Mouse (Mus musculus): ENCODE results near the gene Upk3a.
"Not testable (repeated sequence)": the region's sequence is repeated elsewhere in the genome, so short reads cannot be mapped to it uniquely, and the experiment has no call there.

Upk3a gene

DNA sequence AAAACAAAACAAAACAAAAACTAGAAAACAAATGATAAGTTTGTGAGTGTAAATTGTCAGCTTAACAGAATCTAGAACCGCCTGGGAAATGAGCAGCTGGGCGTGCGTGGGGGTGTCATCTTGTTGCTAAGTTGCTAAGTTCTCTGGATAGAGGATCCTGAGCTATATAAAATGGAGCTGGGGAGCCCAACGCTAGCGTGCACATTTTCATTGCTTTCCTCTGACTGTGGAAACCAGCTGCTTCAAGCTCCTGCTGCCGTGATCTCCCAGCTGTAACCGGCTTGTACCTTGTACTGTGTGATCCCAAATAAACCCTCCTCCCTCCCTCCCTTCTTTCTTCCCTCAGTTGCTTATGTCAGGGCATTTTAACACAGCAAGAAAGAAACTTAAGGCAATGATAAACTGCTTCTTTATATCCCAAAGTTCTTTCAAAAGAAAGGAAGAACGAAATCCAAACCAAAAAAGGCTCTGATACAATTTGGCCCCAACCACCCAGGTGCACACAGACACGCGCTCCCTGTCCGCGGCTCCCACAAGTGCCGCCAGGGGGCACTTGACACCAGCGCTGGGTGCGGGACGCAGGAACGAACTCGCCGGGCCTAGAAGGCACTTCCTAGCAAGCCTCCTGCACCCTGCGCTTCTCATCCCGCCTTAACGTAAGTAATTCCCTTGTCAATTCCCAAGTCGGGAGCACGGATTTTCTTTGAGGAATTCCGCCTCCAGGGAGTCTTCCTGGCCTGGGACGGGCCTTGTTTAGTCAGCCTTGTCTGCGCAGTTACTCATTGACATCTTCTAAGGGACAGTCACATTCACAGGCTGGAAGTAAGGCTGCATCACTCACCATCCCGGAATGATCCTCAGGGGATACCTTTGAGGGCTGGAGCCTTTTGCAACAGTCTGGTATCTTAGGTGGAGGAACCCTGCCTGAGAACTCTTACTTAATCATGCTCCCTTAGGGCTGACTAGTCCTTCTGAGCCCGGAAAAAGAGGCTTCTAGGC, 15.7 kb upstream of the Upk3a start:
- peak; percentile 65 for DNase-seq

DNA sequence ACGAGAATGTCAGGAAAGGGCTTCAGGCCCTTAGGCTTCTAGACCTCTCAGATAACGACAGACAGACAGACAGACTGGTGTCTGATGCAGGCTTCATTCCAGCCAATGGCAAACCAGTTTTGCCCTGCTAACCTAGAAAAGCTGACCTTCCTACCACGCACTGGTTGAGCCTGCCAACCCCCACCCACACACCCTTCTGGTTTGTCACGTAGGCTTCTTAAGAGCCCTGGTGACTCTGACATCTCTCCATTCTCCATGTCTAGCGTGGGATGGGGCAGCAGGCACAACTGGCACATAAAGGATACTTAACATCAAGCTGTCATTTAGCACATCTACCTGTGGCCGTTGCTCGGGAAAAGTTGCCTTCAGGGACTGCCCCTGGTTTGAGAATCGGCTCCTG, 7.3 kb upstream of the Upk3a start:
- no peak for DNase-seq

DNA sequence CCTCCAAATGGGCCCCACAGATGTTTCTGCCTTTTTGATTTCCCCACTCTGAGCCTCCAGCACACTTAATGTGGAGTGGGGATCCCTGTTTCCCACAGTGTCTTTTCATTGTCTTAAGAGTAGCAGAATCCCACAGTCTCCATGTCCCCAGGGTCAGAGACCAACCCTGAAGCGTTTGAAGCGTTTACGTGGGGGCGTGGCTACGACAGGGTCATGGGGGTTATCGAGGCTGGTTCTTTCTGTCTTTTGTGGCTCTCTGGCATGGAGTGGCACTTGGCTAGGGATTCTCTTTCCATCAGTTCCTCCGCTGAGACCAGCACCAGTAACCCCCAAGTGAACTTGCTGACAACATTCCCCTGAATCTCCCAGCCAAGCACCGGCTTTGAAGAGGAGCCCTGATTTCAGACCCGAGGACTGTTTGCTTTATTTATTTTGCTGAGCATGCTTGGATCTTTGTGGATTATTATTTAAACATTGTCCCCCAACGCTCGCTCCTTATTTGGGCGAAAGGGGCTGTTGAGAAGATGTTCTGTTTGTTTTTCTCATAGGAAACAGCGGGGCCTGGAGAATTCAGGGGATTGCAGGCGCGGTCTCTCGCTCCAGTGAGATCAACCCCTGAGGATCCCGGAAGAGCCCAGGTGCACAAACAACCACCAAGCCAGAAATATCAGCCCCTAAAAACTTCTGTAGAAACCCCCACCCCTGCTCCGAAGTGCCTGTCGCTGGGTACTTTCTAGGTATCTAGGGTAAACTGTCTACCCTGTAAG, 4.9 kb upstream of the Upk3a start:
- DNase-seq = no peak

DNA sequence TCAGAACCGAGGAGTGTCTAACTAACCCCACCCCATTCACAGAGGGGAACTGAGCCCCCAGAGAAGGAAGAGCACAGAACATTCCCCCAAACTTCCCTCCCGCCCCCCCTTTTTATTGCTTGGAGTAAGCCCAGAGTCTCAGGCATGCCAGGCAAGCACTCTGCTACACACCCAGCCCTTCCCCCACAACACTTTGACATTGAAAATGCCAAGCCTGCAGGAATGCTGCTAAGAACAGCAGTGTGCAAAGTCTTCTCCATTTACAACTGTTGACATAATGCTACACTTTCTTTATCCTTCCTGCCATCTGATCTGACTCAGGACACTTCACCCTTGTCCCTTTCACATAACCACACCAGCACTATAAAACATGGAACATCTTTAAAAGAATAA, 4.3 kb upstream of the Upk3a start:
- DNase-seq = no peak

- no peak for DNase-seq
Observed at GRCm38 (mm10) chr15:85015771-85016170, 1.2 kb upstream of the Upk3a start.

- DNase-seq = no peak
Observed at GRCm38 (mm10) chr15:85022211-85022610, 5.3 kb downstream of the Upk3a start.

GRCm38 (mm10) chr15:85026197-85026596, 9.3 kb downstream of the Upk3a start:
- DNase-seq = no peak

GRCm38 (mm10) chr15:85027740-85028139, 10.8 kb downstream of the Upk3a start:
- no peak for DNase-seq

DNA sequence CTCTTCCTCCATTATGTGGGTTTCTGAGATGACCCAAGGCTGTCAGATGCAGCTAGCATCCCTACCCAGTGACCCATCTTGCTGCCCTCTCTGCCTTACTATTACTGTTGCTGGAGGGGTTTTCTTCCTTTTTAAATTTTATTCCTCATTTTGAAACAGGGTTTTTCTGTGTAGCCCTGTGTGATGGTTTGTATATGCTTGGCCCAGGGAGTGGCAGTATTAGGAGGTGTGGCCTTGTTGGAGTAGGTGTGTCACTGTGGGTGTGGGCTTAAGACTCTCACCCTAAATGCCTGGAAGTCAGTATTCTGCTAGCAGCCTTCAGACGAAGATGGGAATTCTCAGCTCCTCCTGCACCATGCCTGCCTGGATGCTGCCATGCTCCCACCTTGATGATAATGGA, 11.7 kb downstream of the Upk3a start, which contains the start of gene Fam118a:
Gene Fam118a, plus strand, starts transcription at position 301 of the 400 bp plus-strand sequence.
- DNase-seq = not testable (repeated sequence)

DNA sequence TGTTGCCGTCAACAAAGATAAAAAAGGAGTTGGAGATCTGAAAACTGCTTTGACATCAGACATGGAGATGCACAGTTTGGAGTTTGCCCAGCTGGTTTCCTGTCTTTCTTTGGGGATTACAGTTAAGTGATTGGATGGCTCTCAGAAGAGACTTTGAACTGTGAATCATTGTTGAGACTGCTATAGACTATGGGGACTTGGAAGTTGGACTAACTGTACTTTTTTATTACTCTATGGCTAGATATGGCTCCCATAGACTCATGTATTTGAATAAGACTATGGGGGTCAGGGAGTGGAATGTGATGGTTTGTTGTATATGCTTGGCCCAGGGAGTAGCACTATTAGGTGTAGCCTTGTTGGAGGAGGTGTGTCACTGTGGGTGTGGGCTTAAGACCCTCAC, 13.7 kb downstream of the Upk3a start:
- not testable (repeated sequence) for DNase-seq

DNA sequence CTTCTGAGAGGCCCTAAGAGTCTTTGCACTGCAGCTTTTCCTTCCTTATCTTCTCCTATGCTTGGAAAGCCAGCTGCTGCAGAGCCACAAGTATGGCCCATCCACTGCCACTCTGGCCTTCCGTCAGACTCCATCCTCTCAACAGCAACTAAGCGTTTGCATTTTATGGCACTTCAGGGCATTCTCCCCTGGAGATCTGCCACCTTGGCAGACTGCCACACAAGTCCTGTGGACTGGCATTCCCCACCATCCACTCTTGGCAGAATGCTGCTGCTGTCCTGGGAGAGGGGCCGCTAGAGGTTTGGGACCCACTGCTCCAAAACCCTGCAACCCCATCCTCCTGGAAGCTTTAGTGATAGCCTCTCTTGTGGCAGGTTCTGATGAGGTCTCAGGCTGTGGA, 14.9 kb downstream of the Upk3a start:
- DNase-seq = no peak

DNA sequence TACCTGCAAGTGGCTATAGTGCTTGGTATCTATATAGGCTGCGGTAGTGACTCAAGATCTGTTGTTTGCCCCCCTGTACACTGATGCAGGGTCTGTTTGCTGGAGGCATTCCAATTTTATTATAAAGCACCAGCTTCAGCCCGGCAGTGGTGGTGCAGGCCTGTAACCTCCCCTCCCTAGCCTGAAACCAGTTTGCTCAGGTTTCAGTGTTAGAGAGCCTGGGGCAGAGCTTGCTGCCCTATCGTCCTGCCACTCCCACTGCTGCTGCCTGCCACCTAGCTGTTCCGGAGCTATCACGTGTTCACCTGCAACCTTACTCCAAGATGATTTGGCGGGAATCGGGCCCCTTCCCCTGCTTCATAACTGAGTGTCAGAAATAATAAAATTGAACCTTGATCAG, 17.0 kb downstream of the Upk3a start:
- not testable (repeated sequence) for DNase-seq

- DNase-seq = peak; percentile 97
Observed at GRCm38 (mm10) chr15:85036566-85037342, 19.8 kb downstream of the Upk3a start.

DNA sequence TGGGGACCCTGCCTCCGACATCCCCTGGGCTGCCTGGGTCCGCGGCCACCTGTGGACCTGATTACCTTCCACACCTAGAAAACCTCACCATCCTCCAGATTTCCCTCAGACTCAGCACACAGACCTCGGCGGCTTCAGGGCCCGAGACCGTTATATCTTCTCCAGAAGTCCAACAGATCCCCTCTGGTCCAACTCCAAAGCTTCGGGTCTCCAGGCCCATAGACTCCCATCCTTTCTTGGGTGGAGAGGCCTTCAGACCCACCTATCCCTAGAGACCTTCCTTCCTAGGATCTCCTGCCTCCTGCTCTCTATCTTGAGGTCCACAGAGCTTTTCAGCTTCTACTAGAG, 20.4 kb downstream of the Upk3a start:
- DNase-seq = no peak

DNA sequence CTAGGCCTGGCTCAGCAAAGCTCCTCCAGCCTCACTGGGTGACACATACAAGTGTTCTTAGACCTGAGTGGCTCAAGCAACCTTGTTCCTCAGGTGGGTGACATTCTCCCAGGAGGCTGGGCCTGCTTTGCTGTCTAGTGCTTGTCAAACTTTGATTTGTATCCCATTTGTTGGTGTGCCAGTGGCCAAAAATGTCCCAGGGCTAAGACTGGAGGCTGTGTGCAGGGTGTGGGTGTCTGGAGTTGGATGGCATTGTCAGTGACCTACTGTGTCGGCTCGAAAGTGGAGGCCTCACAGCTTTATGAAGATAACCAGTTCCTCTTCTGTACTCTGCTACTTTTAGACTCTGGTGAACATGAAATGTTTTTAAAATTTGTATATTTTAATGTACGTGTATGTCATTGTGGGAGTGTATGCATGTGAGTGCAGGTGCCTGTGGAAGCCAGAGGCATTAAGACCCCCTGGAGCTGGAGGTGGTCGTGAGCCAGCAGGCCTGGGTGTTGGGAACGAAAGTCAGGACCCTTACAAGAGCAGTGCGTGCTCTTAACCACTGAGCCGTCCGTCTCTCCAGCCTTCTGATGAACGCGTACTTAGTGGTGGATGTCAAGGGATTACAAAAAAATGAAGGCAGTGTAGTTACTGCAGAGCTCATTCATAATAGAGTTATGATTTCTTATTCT, 24.7 kb downstream of the Upk3a start:
- no peak for DNase-seq

GRCm38 (mm10) chr15:85042361-85042954, 25.5 kb downstream of the Upk3a start:
- DNase-seq = peak; percentile 33

DNA sequence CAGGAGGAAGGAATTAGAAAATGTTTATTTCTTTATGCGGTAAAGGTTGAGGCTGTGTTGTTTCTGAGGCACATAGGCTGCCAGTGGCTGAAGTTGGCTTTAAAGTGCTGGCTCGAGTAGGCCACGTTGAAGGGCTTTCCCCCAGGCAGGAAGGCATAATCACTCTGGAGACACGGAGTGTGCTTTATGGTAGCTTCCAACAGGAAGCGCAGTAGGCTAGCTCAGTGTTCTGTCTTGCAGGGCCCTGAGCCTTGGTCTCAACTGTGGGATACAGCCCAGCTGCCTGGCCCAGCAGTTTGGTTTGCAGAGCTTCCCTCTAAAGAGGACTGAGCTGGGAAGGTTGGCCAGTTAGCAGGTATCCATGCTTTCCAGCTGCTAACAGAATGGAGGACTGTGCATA, 26.2 kb downstream of the Upk3a start:
- DNase-seq = no peak

GRCm38 (mm10) chr15:85043761-85044160, 26.8 kb downstream of the Upk3a start:
- DNase-seq = no peak

DNA sequence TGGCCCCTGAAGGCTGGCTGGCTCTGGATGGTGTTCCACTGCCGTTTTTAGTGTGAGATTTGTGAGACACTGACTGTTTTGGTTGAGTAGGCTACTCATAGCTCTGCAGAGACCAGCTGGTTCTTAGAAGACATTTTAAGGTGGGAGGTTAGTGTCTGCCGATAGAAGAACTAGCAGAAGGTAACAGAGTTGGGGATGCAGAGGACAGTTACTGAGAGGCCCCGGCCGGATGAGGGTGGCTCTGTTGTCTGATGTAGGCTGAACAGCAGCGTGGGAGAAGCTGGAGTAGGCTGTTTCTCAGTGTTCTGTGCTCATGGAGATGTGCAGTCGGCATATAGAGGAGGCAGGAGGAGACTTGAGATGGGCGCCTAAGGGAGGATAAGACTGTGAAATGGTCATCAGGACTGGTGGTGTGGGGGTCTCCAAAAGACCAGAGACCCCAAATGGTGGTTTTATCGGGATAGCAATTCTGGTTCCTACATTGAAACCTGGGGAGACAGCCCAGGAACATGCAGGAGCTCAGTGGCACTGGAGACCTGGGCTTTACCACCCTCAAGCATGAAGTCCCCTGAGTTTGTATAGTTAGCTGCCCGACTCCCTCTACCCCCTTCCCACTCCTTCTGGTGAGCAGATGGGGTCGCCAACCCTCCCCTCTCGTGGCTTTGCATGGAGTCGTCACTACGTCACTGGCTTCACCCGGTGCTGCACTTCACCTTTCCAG, 29.4 kb downstream of the Upk3a start:
- no peak for DNase-seq

DNA sequence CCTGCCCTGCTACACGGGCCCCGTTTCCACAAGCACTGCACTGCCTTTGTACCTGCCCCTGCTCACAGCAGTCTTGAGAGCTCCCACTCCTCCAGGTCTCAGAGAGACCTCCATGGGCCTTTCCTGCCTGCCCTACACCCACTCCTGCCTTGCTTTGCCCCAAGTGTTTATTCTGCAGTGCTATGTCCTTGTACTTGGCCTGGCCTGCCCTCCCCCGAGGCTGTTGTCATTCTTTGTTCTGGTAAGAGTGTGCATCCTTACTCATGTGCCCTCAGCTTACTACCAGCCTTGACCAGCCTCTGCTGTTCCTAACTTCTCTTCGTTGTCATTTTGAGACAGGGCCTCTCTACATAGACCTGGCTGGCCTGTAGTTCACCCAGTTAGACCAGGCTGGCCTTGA, 30.9 kb downstream of the Upk3a start:
- DNase-seq = no peak

DNA sequence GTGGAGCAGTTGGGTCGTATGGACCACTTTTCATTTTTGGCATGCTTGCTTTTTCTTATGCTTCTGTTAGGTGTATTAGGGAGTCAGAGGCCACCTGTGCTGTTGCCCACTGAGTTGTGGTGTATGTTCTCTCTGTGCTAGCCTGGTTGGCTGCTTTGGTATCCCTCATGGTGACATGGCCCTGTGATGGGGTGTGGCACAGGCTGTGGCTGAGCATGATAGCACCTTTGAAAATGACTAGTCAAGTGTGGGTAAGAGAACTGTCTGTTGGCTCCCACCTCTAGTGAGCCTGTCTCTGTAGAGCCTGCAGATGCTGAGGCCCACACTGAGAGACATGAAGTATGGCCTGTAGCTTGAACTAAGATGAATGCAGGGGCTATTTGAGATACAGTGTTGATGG, 32.8 kb downstream of the Upk3a start:
- no peak for DNase-seq

Data from cerebellum, adult 11-12 months (tissue).